Mouse (Mus musculus): ENCODE measurements around the gene Sars2.

Gene Sars2

GRCm38 (mm10) chr7:28726600-28726999, 15.2 kb upstream of the Sars2 start:
- DNase-seq (ENCODE audit: low spot score in 2 of 2): peak; percentile 81 to 87

- DNase-seq (ENCODE audit: low spot score in 2 of 2): peak; percentile 44 to 61
These were observed 14.0 kb upstream of the Sars2 start for GRCm38 (mm10) chr7:28727649-28728340.

GRCm38 (mm10) chr7:28732341-28733142, 9.2 kb upstream of the Sars2 start:
- peak in 1 of 2 experiments; percentile 39 for DNase-seq (ENCODE audit: low spot score in 2 of 2)

- no peak for DNase-seq (ENCODE audit: low spot score in 2 of 2)
These were observed 8.6 kb upstream of the Sars2 start for GRCm38 (mm10) chr7:28733211-28733610.

GRCm38 (mm10) chr7:28735701-28736100, 6.1 kb upstream of the Sars2 start:
- DNase-seq (ENCODE audit: low spot score in 2 of 2): no peak

- no peak for DNase-seq (ENCODE audit: low spot score in 2 of 2)
These were observed 2.0 kb upstream of the Sars2 start for GRCm38 (mm10) chr7:28739829-28740228.

GRCm38 (mm10) chr7:28740949-28741348, 843 bp upstream of the Sars2 start:
- peak in 1 of 2 experiments; percentile 28 for DNase-seq (ENCODE audit: low spot score in 2 of 2)

GRCm38 (mm10) chr7:28741368-28741708, 454 bp upstream of the Sars2 start:
- no peak for DNase-seq (ENCODE audit: low spot score in 2 of 2)

GRCm38 (mm10) chr7:28749935-28750334, 8.1 kb downstream of the Sars2 start:
- DNase-seq (ENCODE audit: low spot score in 2 of 2): no peak

- DNase-seq (ENCODE audit: low spot score in 2 of 2): no peak
These were observed 14.3 kb downstream of the Sars2 start, which contains the start of gene Ccer2 for GRCm38 (mm10) chr7:28756079-28756478. Gene Ccer2, plus strand, starts transcription at chr7:28756174.

- DNase-seq (ENCODE audit: low spot score in 2 of 2): no peak
These were observed 16.8 kb downstream of the Sars2 start for GRCm38 (mm10) chr7:28758623-28759022.

GRCm38 (mm10) chr7:28761907-28762306, 20.1 kb downstream of the Sars2 start:
- no peak for DNase-seq (ENCODE audit: low spot score in 2 of 2)

- DNase-seq (ENCODE audit: low spot score in 2 of 2): no peak
These were observed 23.4 kb downstream of the Sars2 start for GRCm38 (mm10) chr7:28765211-28765610.

GRCm38 (mm10) chr7:28766173-28766879, 24.5 kb downstream of the Sars2 start, which contains the start of gene Sirt2:
Gene Sirt2, plus strand, starts transcription at chr7:28766735.
- DNase-seq (ENCODE audit: low spot score in 2 of 2): peak; percentile 99

GRCm38 (mm10) chr7:28766910-28767309, 25.1 kb downstream of the Sars2 start:
- no peak for DNase-seq (ENCODE audit: low spot score in 2 of 2)

GRCm38 (mm10) chr7:28767462-28767965, 25.7 kb downstream of the Sars2 start, which contains the start of gene Nfkbib:
Gene Nfkbib, minus strand, starts transcription at chr7:28767512.
- no peak for DNase-seq (ENCODE audit: low spot score in 2 of 2)

- DNase-seq (ENCODE audit: low spot score in 2 of 2): no peak
These were observed 27.7 kb downstream of the Sars2 start for GRCm38 (mm10) chr7:28769414-28769958.

- DNase-seq (ENCODE audit: low spot score in 2 of 2): no peak
These were observed 28.5 kb downstream of the Sars2 start for GRCm38 (mm10) chr7:28770309-28770708.

- DNase-seq (ENCODE audit: low spot score in 2 of 2): no peak
These were observed 30.1 kb downstream of the Sars2 start for GRCm38 (mm10) chr7:28771867-28772266.

- DNase-seq (ENCODE audit: low spot score in 2 of 2): no peak
These were observed 31.4 kb downstream of the Sars2 start for GRCm38 (mm10) chr7:28773163-28773562.

- DNase-seq (ENCODE audit: low spot score in 2 of 2): no peak
These were observed 32.4 kb downstream of the Sars2 start for GRCm38 (mm10) chr7:28774164-28774563.

GRCm38 (mm10) chr7:28775129-28775528, 33.3 kb downstream of the Sars2 start:
- DNase-seq (ENCODE audit: low spot score in 2 of 2): no peak
